Mouse (Mus musculus): ENCODE measurements around the gene Nrd1. TPM values are rescaled to one million over a fixed set of nuclear protein-coding genes. Genes with fewer than 3 reads are reported as not detected.

Nrd1 gene
- polyA plus RNA-seq, 2 experiments, result 23.6 to 40.4 TPM

- Histone ChIP-seq H3K27ac (no peak overlapping the region), H3K9ac (replicated peaks) (no peak overlapping the region), H3K4me3 (ENCODE audit: insufficient read depth in 1 of 2, low read depth in 2 of 2, low read length in 2 of 2) (no peak overlapping the region), H3K4me2 (ENCODE audit: low read depth) (no peak overlapping the region), H3K9me3 (ENCODE audit: control insufficient read depth, low read length) (no peaks in the 10 kb centered on the region), H3K4me1 (replicated peaks; ENCODE audit: control insufficient read depth in 2 of 2, insufficient read depth in 2 of 2, low read length in 1 of 2) (peaks cover 25 to 33% of the 10 kb centered on the region in 2 experiments), H3K27me3 (ENCODE audit: control insufficient read depth, insufficient read depth, low read length) (no peaks in the 10 kb centered on the region), H3K36me3 (replicated peaks; ENCODE audit: control insufficient read depth, insufficient read depth, low read depth) (no peaks in the 10 kb centered on the region)
- DNase-seq (ENCODE audit: low read depth in 3 of 3, low spot score in 3 of 3) (no peak), ATAC-seq (ENCODE audit: insufficient read depth) (no peak)
- 81% methylated on average over 6 of the region's 6 CpGs for WGBS (ENCODE audit: insufficient replicate concordance)
- TF ChIP-seq EP300 (IDR thresholded peaks at IDR 0.05; ENCODE audit: low read depth) (no peak), CTCF (IDR thresholded peaks at IDR 0.05; ENCODE audit: low read depth) (no peak)
Measured at GRCm38 (mm10) chr4:108963017-108963416, 37.4 kb upstream of the Nrd1 start.

GRCm38 (mm10) chr4:108969517-108969916 lies 30.9 kb upstream of the Nrd1 start:
- H3K4me2 ChIP-seq (ENCODE audit: low read depth), result no peak overlapping the region
- no peak for DNase-seq (ENCODE audit: low read depth in 3 of 3, low spot score in 3 of 3)
- H3K4me3 ChIP-seq (ENCODE audit: insufficient read depth in 1 of 2, low read depth in 2 of 2, low read length in 2 of 2), result no peak overlapping the region
- no peaks in the 10 kb centered on the region for H3K36me3 ChIP-seq (replicated peaks; ENCODE audit: control insufficient read depth, insufficient read depth, low read depth)
- H3K4me1 ChIP-seq (replicated peaks; ENCODE audit: control insufficient read depth in 2 of 2, insufficient read depth in 2 of 2, low read length in 1 of 2), result peaks cover 4 to 8% of the 10 kb centered on the region in 2 experiments; a peak in 3 of 4 replicates
- no peak for ATAC-seq (ENCODE audit: insufficient read depth)
- no peaks in the 10 kb centered on the region for H3K27me3 ChIP-seq (ENCODE audit: control insufficient read depth, insufficient read depth, low read length)
- no peak overlapping the region; the same call in 1 of the 2 replicates for H3K9ac ChIP-seq (replicated peaks)
- no peaks in the 10 kb centered on the region for H3K9me3 ChIP-seq (ENCODE audit: control insufficient read depth, low read length)
- no peak for TF ChIP-seq CTCF (IDR thresholded peaks at IDR 0.05; ENCODE audit: low read depth)
- TF ChIP-seq EP300 (IDR thresholded peaks at IDR 0.05; ENCODE audit: low read depth), result no peak
- no peak overlapping the region for H3K27ac ChIP-seq
- 10% methylated on average over 3 of the region's 3 CpGs for WGBS (ENCODE audit: insufficient replicate concordance)

GRCm38 (mm10) chr4:108971054-108971453 lies 29.4 kb upstream of the Nrd1 start:
- Histone ChIP-seq H3K4me3 (ENCODE audit: insufficient read depth in 1 of 2, low read depth in 2 of 2, low read length in 2 of 2) (no peak overlapping the region), H3K9ac (replicated peaks) (no peak overlapping the region), H3K27me3 (ENCODE audit: control insufficient read depth, insufficient read depth, low read length) (no peaks in the 10 kb centered on the region), H3K27ac (no peak overlapping the region), H3K4me2 (ENCODE audit: low read depth) (no peak overlapping the region), H3K4me1 (replicated peaks; ENCODE audit: control insufficient read depth in 2 of 2, insufficient read depth in 2 of 2, low read length in 1 of 2) (peaks cover 4 to 8% of the 10 kb centered on the region in 2 experiments; a peak in 3 of 4 replicates), H3K9me3 (ENCODE audit: control insufficient read depth, low read length) (no peaks in the 10 kb centered on the region), H3K36me3 (replicated peaks; ENCODE audit: control insufficient read depth, insufficient read depth, low read depth) (no peaks in the 10 kb centered on the region)
- no peak for DNase-seq (ENCODE audit: low read depth in 3 of 3, low spot score in 3 of 3)
- ATAC-seq (ENCODE audit: insufficient read depth), result no peak
- TF ChIP-seq CTCF (IDR thresholded peaks at IDR 0.05; ENCODE audit: low read depth), result no peak
- TF ChIP-seq EP300 (IDR thresholded peaks at IDR 0.05; ENCODE audit: low read depth), result no peak
- 59% methylated on average over 5 of the region's 5 CpGs for WGBS (ENCODE audit: insufficient replicate concordance)

GRCm38 (mm10) chr4:108976458-108977071 lies 23.9 kb upstream of the Nrd1 start:
- no peak overlapping the region for H3K27ac ChIP-seq
- ATAC-seq (ENCODE audit: insufficient read depth), result no peak; the same call in 1 of the 2 replicates
- DNase-seq (ENCODE audit: low read depth in 3 of 3, low spot score in 3 of 3), result peak; percentile 48 to 57 (median 52)
- no peak overlapping the region for H3K4me3 ChIP-seq (ENCODE audit: insufficient read depth in 1 of 2, low read depth in 2 of 2, low read length in 2 of 2)
- no peaks in the 10 kb centered on the region; the same call in 1 of the 2 replicates for H3K27me3 ChIP-seq (ENCODE audit: control insufficient read depth, insufficient read depth, low read length)
- no peak overlapping the region for H3K4me2 ChIP-seq (ENCODE audit: low read depth)
- no peaks in the 10 kb centered on the region for H3K36me3 ChIP-seq (replicated peaks; ENCODE audit: control insufficient read depth, insufficient read depth, low read depth)
- 42% methylated on average over 6 of the region's 6 CpGs for WGBS (ENCODE audit: insufficient replicate concordance)
- no peak overlapping the region for H3K9ac ChIP-seq (replicated peaks)
- TF ChIP-seq CTCF (IDR thresholded peaks at IDR 0.05; ENCODE audit: low read depth) (peak; percentile 78), EP300 (IDR thresholded peaks at IDR 0.05; ENCODE audit: low read depth) (no peak)
- peaks cover 0 to 5% of the 10 kb centered on the region in 2 experiments; a peak in 1 of 4 replicates for H3K4me1 ChIP-seq (replicated peaks; ENCODE audit: control insufficient read depth in 2 of 2, insufficient read depth in 2 of 2, low read length in 1 of 2)
- H3K9me3 ChIP-seq (ENCODE audit: control insufficient read depth, low read length), result no peaks in the 10 kb centered on the region

GRCm38 (mm10) chr4:108986833-108987472 lies 13.5 kb upstream of the Nrd1 start:
- H3K9ac ChIP-seq (replicated peaks), result no peak overlapping the region
- peaks cover 14 to 20% of the 10 kb centered on the region in 2 experiments for H3K4me1 ChIP-seq (replicated peaks; ENCODE audit: control insufficient read depth in 2 of 2, insufficient read depth in 2 of 2, low read length in 1 of 2)
- H3K4me2 ChIP-seq (ENCODE audit: low read depth), result no peak overlapping the region
- DNase-seq (ENCODE audit: low read depth in 3 of 3, low spot score in 3 of 3) (no peak), ATAC-seq (ENCODE audit: insufficient read depth) (no peak)
- no peak overlapping the region for H3K4me3 ChIP-seq (ENCODE audit: insufficient read depth in 1 of 2, low read depth in 2 of 2, low read length in 2 of 2)
- no peak overlapping the region for H3K27ac ChIP-seq
- H3K9me3 ChIP-seq (ENCODE audit: control insufficient read depth, low read length), result no peaks in the 10 kb centered on the region
- 50% methylated on average over 1 of the region's 1 CpGs for WGBS (ENCODE audit: insufficient replicate concordance)
- H3K36me3 ChIP-seq (replicated peaks; ENCODE audit: control insufficient read depth, insufficient read depth, low read depth), result no peaks in the 10 kb centered on the region
- peak; percentile 50 for TF ChIP-seq CTCF (IDR thresholded peaks at IDR 0.05; ENCODE audit: low read depth)
- TF ChIP-seq EP300 (IDR thresholded peaks at IDR 0.05; ENCODE audit: low read depth), result no peak
- no peaks in the 10 kb centered on the region for H3K27me3 ChIP-seq (ENCODE audit: control insufficient read depth, insufficient read depth, low read length)

Data from liver, embryonic 14.5 days (tissue).